In genomic region chr6:73367616-73368015, GRCm38 (mm10) we compare ENCODE assay signal across 8 mouse cellular contexts.
DNase-seq lines count a peak whose midpoint lies in the region; ATAC-seq and TF ChIP-seq lines count a peak whose summit lies in the region.

No protein-coding gene starts in this region.

- H3K4me2 ChIP-seq in forebrain, embryonic 12.5 days, result peak overlapping the region; percentile 38; the same call in 1 of the 2 replicates
- H3K4me2 ChIP-seq in liver, postnatal 0 days (ENCODE audit: low read depth, low read length), result no peak overlapping the region
- peak overlapping the region; percentile 43; the same call in 1 of the 2 replicates for H3K4me2 ChIP-seq in neural tube, embryonic 15.5 days

- no peaks in the 10 kb centered on the region for H3K36me3 ChIP-seq in forebrain, embryonic 12.5 days (replicated peaks)
- no peaks in the 10 kb centered on the region for H3K36me3 ChIP-seq in liver, postnatal 0 days (replicated peaks; ENCODE audit: insufficient read depth, low read length)
- H3K36me3 ChIP-seq in neural tube, embryonic 15.5 days, result no peaks in the 10 kb centered on the region

- H3K9me3 ChIP-seq in forebrain, embryonic 12.5 days, result no peaks in the 10 kb centered on the region
- no peaks in the 10 kb centered on the region for H3K9me3 ChIP-seq in liver, postnatal 0 days (ENCODE audit: low read length)
- no peaks in the 10 kb centered on the region for H3K9me3 ChIP-seq in neural tube, embryonic 15.5 days (replicated peaks)

- H3K9ac ChIP-seq in forebrain, embryonic 12.5 days, result no peak overlapping the region
- H3K9ac ChIP-seq in liver, postnatal 0 days (replicated peaks), result no peak overlapping the region
- no peak overlapping the region for H3K9ac ChIP-seq in neural tube, embryonic 15.5 days (replicated peaks)

- H3K27me3 ChIP-seq in forebrain, embryonic 12.5 days, result peaks cover 11% of the 10 kb centered on the region; the same call in 1 of the 2 replicates
- 0 out of 2 replicates have a peak, but pooled peaks cover 10% of the 10 kb centered on the region for H3K27me3 ChIP-seq in liver, postnatal 0 days (ENCODE audit: insufficient read depth, low read length)
- no peaks in the 10 kb centered on the region for H3K27me3 ChIP-seq in neural tube, embryonic 15.5 days (replicated peaks)

- intact Hi-C loops in heart, postnatal 10 days (cut with DNase I), result no loop called here

- no peak overlapping the region for H3K27ac ChIP-seq in forebrain, embryonic 12.5 days
- no peak overlapping the region for H3K27ac ChIP-seq in liver, postnatal 0 days (ENCODE audit: low read depth)
- no peak overlapping the region for H3K27ac ChIP-seq in neural tube, embryonic 15.5 days (replicated peaks)

- H3K4me1 ChIP-seq in forebrain, embryonic 12.5 days, result peaks cover 10% of the 10 kb centered on the region
- no peaks in the 10 kb centered on the region for H3K4me1 ChIP-seq in liver, postnatal 0 days (ENCODE audit: insufficient read depth)
- peaks cover 10% of the 10 kb centered on the region for H3K4me1 ChIP-seq in neural tube, embryonic 15.5 days

- peak; percentile 76 for ATAC-seq in forebrain, embryonic 12.5 days (ENCODE audit: low FRiP score)
- peak; percentile 25; the same call in 1 of the 2 replicates for ATAC-seq in liver, postnatal 0 days
- peak; percentile 61; the same call in 1 of the 2 replicates for ATAC-seq in neural tube, embryonic 15.5 days (ENCODE audit: low FRiP score)

- 5% methylated on average over 5 of the region's 5 CpGs for WGBS in forebrain, embryonic 12.5 days
- 3% methylated on average over 5 of the region's 5 CpGs for whole genome bisulfite sequencing in liver, postnatal 0 days (ENCODE audit: insufficient replicate concordance)
- WGBS in neural tube, embryonic 15.5 days, result 6% methylated on average over 5 of the region's 5 CpGs

- DNase-seq in ES-CJ7 (ENCODE audit: low read depth, low spot score), result peak; percentile 88
- DNase-seq in c-Kit-positive CD71-positive TER-119-positive erythroid progenitor cells, embryonic 14.5 days (ENCODE audit: low spot score), result peak; percentile 51
- peak; percentile 59 to 84 for DNase-seq in heart, postnatal 10 days
- peak; percentile 80 to 81 for DNase-seq in kidney, postnatal 4 days
- peak; percentile 63 for DNase-seq in liver, postnatal 0 days
- DNase-seq in thymus, postnatal 14 days, result peak; percentile 49

- no peak for TF ChIP-seq EP300 in liver, postnatal 0 days (IDR thresholded peaks at IDR 0.05; ENCODE audit: low read depth)

- TF ChIP-seq CTCF in liver, postnatal 0 days (IDR thresholded peaks at IDR 0.05; ENCODE audit: low read depth), result peak; percentile 92

- no peak overlapping the region for H3K4me3 ChIP-seq in forebrain, embryonic 12.5 days (replicated peaks)
- H3K4me3 ChIP-seq in liver, postnatal 0 days (ENCODE audit: low read depth, low read length), result no peak overlapping the region
- no peak overlapping the region for H3K4me3 ChIP-seq in neural tube, embryonic 15.5 days (replicated peaks)

Comparison
In these comparisons a context has a peak if more than half of its experiments do, and no peak if none do; other contexts are left out.
1. ATAC-seq: peak in every context shown above with its lines; median percentile 76 in forebrain, embryonic 12.5 days; 61 in neural tube, embryonic 15.5 days; 25 in liver, postnatal 0 days.